Comparison of ENCODE assay signal across 8 mouse cellular contexts in the genomic region with DNA sequence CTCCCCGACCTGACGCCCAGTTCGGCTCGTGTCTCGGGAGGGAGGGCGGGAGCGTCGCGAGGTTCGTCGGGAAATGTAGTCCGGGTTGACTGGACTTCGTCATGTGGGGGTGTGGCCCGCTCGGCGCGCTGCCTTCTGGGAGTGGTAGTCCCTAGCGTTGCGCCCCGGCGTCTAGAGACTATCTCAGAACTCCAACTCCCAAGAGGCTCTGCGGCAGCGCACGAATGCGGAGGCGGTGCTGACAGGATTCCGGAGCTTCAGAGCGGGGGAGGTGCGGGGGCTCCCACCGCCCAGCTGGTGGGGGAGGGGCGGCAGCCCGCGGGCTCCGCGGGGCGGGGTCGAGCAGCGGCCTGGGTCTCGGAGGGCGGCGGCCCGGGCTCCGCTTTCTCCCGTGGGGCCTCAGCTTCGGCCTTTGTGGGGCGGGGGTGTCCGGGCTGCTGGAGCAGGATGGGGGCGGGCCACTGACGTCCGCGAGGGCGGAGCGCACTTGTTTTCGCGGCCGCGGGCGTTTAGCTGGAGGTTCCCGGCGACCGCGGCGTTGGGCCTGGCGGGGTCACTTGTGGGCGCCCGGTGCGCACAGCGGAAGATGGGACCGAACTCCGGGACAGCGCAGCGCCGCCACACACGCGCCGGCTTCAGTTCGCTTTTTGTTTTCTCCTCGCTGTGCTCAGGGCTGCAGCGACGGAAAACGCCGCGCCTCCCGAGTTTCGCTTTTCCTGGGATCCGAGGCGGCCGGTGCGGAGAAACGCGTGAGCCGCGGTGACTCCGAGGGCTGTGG. TPM values are rescaled to one million over a fixed set of nuclear protein-coding genes. Genes with fewer than 3 reads are reported as not detected.
A peak's percentile ranks its signal among the peaks of the same experiment; 100 is the strongest.
DNase-seq lines count a peak whose midpoint lies in the region; ATAC-seq lines count a peak whose summit lies in the region.

A gene (minus strand): TSS at position 86 of the 778 bp plus-strand sequence.

- H3K36me3 ChIP-seq in heart, embryonic 10.5 days = peaks cover 17% of the 10 kb centered on the region
- peaks cover 24% of the 10 kb centered on the region for H3K36me3 ChIP-seq in kidney, embryonic 15.5 days

- WGBS in heart, embryonic 10.5 days = under 1% methylated on average over 83 of the region's 94 CpGs
- WGBS in kidney, embryonic 15.5 days = under 1% methylated on average over 86 of the region's 94 CpGs

- peak within 1 kb of the TSS; percentile 97 for H3K27ac ChIP-seq in heart, embryonic 10.5 days
- peak within 1 kb of the TSS; percentile 92 for H3K27ac ChIP-seq in kidney, embryonic 15.5 days

- peaks cover 28% of the 10 kb centered on the region for H3K4me1 ChIP-seq in heart, embryonic 10.5 days
- H3K4me1 ChIP-seq in kidney, embryonic 15.5 days = peaks cover 32% of the 10 kb centered on the region

- peak within 1 kb of the TSS; percentile 97 for H3K9ac ChIP-seq in kidney, embryonic 15.5 days

- H3K27me3 ChIP-seq in heart, embryonic 10.5 days (ENCODE audit: insufficient read depth, poor library complexity, severe bottlenecking) = no peaks in the 10 kb centered on the region
- H3K27me3 ChIP-seq in kidney, embryonic 15.5 days = no peaks in the 10 kb centered on the region

- DNase-seq in B cell, adult 2 months = peak; percentile 99
- DNase-seq in brain, adult 2 months (ENCODE audit: low read depth, low spot score) = peak; percentile 100
- DNase-seq in heart, embryonic 10.5 days (ENCODE audit: low spot score) = peak; percentile 100
- peak; percentile 99 for DNase-seq in liver
- peak; percentile 98 to 99 for DNase-seq in spleen, postnatal 4 days (ENCODE audit: low spot score in 2 of 2)

- no peaks in the 10 kb centered on the region for H3K9me3 ChIP-seq in heart, embryonic 10.5 days
- no peaks in the 10 kb centered on the region for H3K9me3 ChIP-seq in kidney, embryonic 15.5 days (replicated peaks)

- peak within 1 kb of the TSS; percentile 100 for H3K4me3 ChIP-seq in heart, embryonic 10.5 days
- peak within 1 kb of the TSS; percentile 98 for H3K4me3 ChIP-seq in kidney, embryonic 15.5 days (replicated peaks)

- peak; percentile 94 for ATAC-seq in erythroblast, adult 5-6 weeks (replicated peaks; ENCODE audit: low FRiP score, poor library complexity, severe bottlenecking)
- ATAC-seq in kidney, embryonic 15.5 days (replicated peaks; ENCODE audit: low FRiP score) = peak; percentile 97
- ATAC-seq in monocyte, adult 5-6 weeks (replicated peaks; ENCODE audit: insufficient number of reproducible peaks, low FRiP score, low TSS enrichment, poor library complexity, severe bottlenecking) = peak; percentile 97

- H3K4me2 ChIP-seq in kidney, embryonic 15.5 days = peak within 1 kb of the TSS; percentile 88

RNA-seq across cellular contexts. Expression of the gene that starts here (rescaled TPM):
- 0.42 and 1.9 TPM in 2 replicates for total RNA-seq in erythroblast, adult 5-6 weeks (2015; ENCODE audit: low replicate concordance)
- total RNA-seq in erythroblast, adult 5-6 weeks (2017; ENCODE audit: low replicate concordance) = 0.85 and 0.98 TPM in 2 replicates
- 22.9 and 26.2 TPM in 2 replicates for polyA plus RNA-seq in heart, embryonic 10.5 days (2016; fragmentation: Nextera tagmentation; extraction: Ambion mirVana)
- 31.2 and 32.1 TPM in 2 replicates for polyA plus RNA-seq in kidney, embryonic 15.5 days (2015; fragmentation: Nextera tagmentation; extraction: Ambion mirVana)
- 6.7 to 8.8 TPM (median 7.8 TPM) in 3 replicates for total RNA-seq in monocyte, adult 5-6 weeks (2017)

Comparison
In these comparisons a context has a peak if more than half of its experiments do, and no peak if none do; other contexts are left out.
1. Peak in every context shown above with its lines: DNase-seq, ATAC-seq, H3K4me3 ChIP-seq and H3K27ac ChIP-seq.